Mouse (Mus musculus) embryonic facial prominence, embryonic 14.5 days (tissue): ENCODE results near the gene Actbl2. TPM values are rescaled to one million over a fixed set of nuclear protein-coding genes. Genes with fewer than 3 reads are reported as not detected.

Source experiments
- ATAC-seq: fragments of 200-750 bp; cut with Nextera tagmentation; 2 replicates; pipeline ENCODE4 v1.8.0; 2017; ENCODE audit warnings: low read depth, moderate number of reproducible peaks, moderate TSS enrichment
- DNase-seq: peaks from one replicate; pipeline ENCODE4 v3.0.0-alpha.2; 2015; ENCODE audit warnings: low spot score
- H3K27ac ChIP-seq: fragments of 300-500 bp; sonication (generic); replicated peaks from 2 replicates; pipeline ENCODE4 v1.5.1; 2014; ENCODE audit warnings: low read depth, mild to moderate bottlenecking, low read length, moderate library complexity
- H3K27me3 ChIP-seq: fragments of 300-500 bp; sonication (generic); replicated peaks from 2 replicates; pipeline ENCODE4 v1.6.1; 2014; ENCODE audit warnings: low read length; ENCODE audit not compliant: control insufficient read depth, insufficient read depth
- H3K36me3 ChIP-seq: fragments of 300-500 bp; sonication (generic); 2 replicates; pipeline ENCODE4 v1.6.1; 2014; ENCODE audit warnings: low read length, mixed read lengths; ENCODE audit not compliant: control insufficient read depth, insufficient read depth
- H3K4me1 ChIP-seq: fragments of 300-500 bp; sonication (generic); 2 replicates; pipeline ENCODE4 v1.6.1; 2014; ENCODE audit warnings: antibody characterized with exemption, low read length; ENCODE audit not compliant: control insufficient read depth, insufficient read depth
- H3K4me2 ChIP-seq: fragments of 300-500 bp; sonication (generic); 2 replicates; pipeline ENCODE4 v1.6.1; 2014; ENCODE audit warnings: low read depth, mild to moderate bottlenecking, low read length, moderate library complexity, mixed read lengths
- H3K4me3 ChIP-seq: fragments of 300-500 bp; sonication (generic); 2 replicates; pipeline ENCODE4 v1.5.1; 2014; ENCODE audit warnings: low read depth, mild to moderate bottlenecking, low read length
- H3K9ac ChIP-seq: fragments of 300-500 bp; sonication (generic); 2 replicates; pipeline ENCODE4 v1.6.1; 2014; ENCODE audit warnings: low read depth, mild to moderate bottlenecking, low read length, moderate library complexity, mixed read lengths
- H3K9me3 ChIP-seq: fragments of 300-500 bp; sonication (generic); 2 replicates; pipeline ENCODE4 v1.6.1; 2016; ENCODE audit warnings: low read length; ENCODE audit not compliant: control insufficient read depth
- WGBS: fragments of 180-500 bp; shearing (Covaris S2); extraction: QIAGEN DNeasy Blood & Tissue Kit; methylation state at CpG from one replicate; pipeline ENCODE4 v1.1.7; 2014; 5-methylcytosine and 5-hydroxymethylcytosine counted together
- polyA plus RNA-seq: library from polyadenylated mRNA; unstranded; fragments of >200 nt; fragmentation: Nextera tagmentation; extraction: Ambion mirVana; gene quantifications from 2 replicates; pipeline ENCODE4 v1.2.1, GENCODE M21; 2014

Gene Actbl2
- 0.12 TPM in 1 of 2 replicates, not detected in the other for polyA plus RNA-seq

GRCm38 (mm10) chr13:111254713-111255112 lies at the start of gene Actbl2:
TSS of gene Actbl2 (plus strand) at chr13:111255013.
- Histone ChIP-seq H3K27me3 (no peaks in the 10 kb centered on the region), H3K9ac (no peak within 1 kb of the TSS), H3K4me1 (peaks cover 3% of the 10 kb centered on the region; the same call in 1 of the 2 replicates), H3K4me2 (no peak within 1 kb of the TSS), H3K9me3 (no peaks in the 10 kb centered on the region), H3K36me3 (no peaks in the 10 kb centered on the region), H3K27ac (no peak within 1 kb of the TSS), H3K4me3 (no peak within 1 kb of the TSS)
- no peak for ATAC-seq
- WGBS: 89% methylated on average over 5 of the region's 5 CpGs
- no peak for DNase-seq

DNA sequence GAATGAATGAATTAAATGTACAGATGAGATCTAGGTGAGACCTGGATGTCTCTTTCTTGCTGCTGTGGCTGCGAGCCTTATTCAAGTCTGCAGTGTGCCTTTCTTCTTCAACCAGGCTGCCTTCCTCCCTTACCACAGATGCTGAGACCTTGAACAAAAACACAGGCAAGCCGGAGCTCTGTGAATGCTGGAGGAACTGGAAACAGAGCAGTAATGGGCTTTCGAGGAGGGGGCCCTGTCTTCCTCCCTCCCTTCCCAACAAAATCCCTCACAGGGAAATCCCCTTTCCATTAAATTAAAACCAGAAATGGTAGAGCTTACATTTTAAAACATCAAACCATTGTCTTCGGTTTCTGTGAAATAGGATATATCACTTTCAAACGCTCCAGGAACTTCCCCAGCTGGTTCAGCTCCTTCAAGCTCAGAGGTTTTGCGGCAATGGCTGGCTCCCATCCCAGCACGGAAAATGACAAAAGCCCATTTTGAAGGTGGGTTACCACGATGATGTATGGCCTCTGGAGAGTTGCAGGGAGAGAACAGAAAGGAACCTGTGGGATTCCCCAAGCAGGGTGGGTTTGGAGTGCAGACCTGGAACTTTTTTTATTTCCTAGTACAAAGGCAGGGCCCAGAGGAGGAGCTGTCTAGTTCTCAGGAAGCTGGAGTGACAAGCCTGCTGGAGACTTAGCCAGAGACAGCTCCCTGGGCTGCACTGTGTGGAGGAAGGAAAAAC lies 44.0 kb upstream of the Actbl2 start:
- DNase-seq: peak; percentile 96
- no peak overlapping the region for H3K9ac ChIP-seq
- 6% methylated on average over 8 of the region's 8 CpGs for WGBS
- H3K4me1 ChIP-seq: peaks cover 21% of the 10 kb centered on the region
- H3K27me3 ChIP-seq: no peaks in the 10 kb centered on the region
- peak; percentile 93 for ATAC-seq
- no peaks in the 10 kb centered on the region for H3K9me3 ChIP-seq
- peak overlapping the region; percentile 90 for H3K27ac ChIP-seq
- no peak overlapping the region for H3K4me3 ChIP-seq
- H3K4me2 ChIP-seq: peak overlapping the region; percentile 33
- H3K36me3 ChIP-seq: no peaks in the 10 kb centered on the region

- peak overlapping the region; percentile 56 for H3K27ac ChIP-seq
- WGBS: 12% methylated on average over 5 of the region's 5 CpGs
- H3K4me1 ChIP-seq: peaks cover 11% of the 10 kb centered on the region; the same call in 1 of the 2 replicates
- no peaks in the 10 kb centered on the region for H3K36me3 ChIP-seq
- DNase-seq: peak; percentile 80
- ATAC-seq: peak; percentile 48
- no peaks in the 10 kb centered on the region for H3K27me3 ChIP-seq
- no peak overlapping the region for H3K9ac ChIP-seq
- no peak overlapping the region for H3K4me3 ChIP-seq
- no peaks in the 10 kb centered on the region for H3K9me3 ChIP-seq
- no peak overlapping the region for H3K4me2 ChIP-seq
Observed at GRCm38 (mm10) chr13:111228768-111229167, 26.0 kb upstream of the Actbl2 start.

GRCm38 (mm10) chr13:111229541-111229940 lies 25.3 kb upstream of the Actbl2 start:
- Histone ChIP-seq H3K36me3 (no peaks in the 10 kb centered on the region), H3K27ac (no peak overlapping the region; the same call in 1 of the 2 replicates), H3K9me3 (no peaks in the 10 kb centered on the region), H3K4me2 (no peak overlapping the region), H3K4me3 (no peak overlapping the region), H3K4me1 (peaks cover 12% of the 10 kb centered on the region; the same call in 1 of the 2 replicates), H3K27me3 (no peaks in the 10 kb centered on the region), H3K9ac (no peak overlapping the region)
- 47% methylated on average over 6 of the region's 6 CpGs for WGBS
- ATAC-seq: no peak
- peak; percentile 59 for DNase-seq

GRCm38 (mm10) chr13:111232416-111232815 lies 22.4 kb upstream of the Actbl2 start:
- DNase-seq: peak; percentile 57
- Histone ChIP-seq H3K4me1 (peaks cover 30% of the 10 kb centered on the region), H3K9ac (no peak overlapping the region), H3K27ac (0 out of 2 replicates have a peak overlapping the region, but pooled peaks have one; percentile 1), H3K4me2 (no peak overlapping the region), H3K36me3 (no peaks in the 10 kb centered on the region), H3K27me3 (no peaks in the 10 kb centered on the region), H3K4me3 (no peak overlapping the region), H3K9me3 (no peaks in the 10 kb centered on the region)
- ATAC-seq: no peak
- WGBS: 47% methylated on average over 7 of the region's 7 CpGs

- ATAC-seq: peak; percentile 56
- DNase-seq: peak; percentile 82
- Histone ChIP-seq H3K4me2 (no peak overlapping the region), H3K27me3 (no peaks in the 10 kb centered on the region), H3K4me3 (no peak overlapping the region), H3K4me1 (peaks cover 30% of the 10 kb centered on the region), H3K36me3 (no peaks in the 10 kb centered on the region), H3K9me3 (no peaks in the 10 kb centered on the region), H3K9ac (no peak overlapping the region), H3K27ac (no peak overlapping the region)
- 61% methylated on average over 5 of the region's 5 CpGs for WGBS
Observed at GRCm38 (mm10) chr13:111233356-111233755, 21.5 kb upstream of the Actbl2 start.

GRCm38 (mm10) chr13:111234573-111234972 lies 20.2 kb upstream of the Actbl2 start:
- peak; percentile 11 for DNase-seq
- Histone ChIP-seq H3K27me3 (no peaks in the 10 kb centered on the region), H3K4me2 (no peak overlapping the region), H3K4me1 (peaks cover 24% of the 10 kb centered on the region), H3K4me3 (no peak overlapping the region), H3K9me3 (no peaks in the 10 kb centered on the region), H3K9ac (no peak overlapping the region), H3K36me3 (no peaks in the 10 kb centered on the region), H3K27ac (no peak overlapping the region)
- no peak for ATAC-seq
- WGBS: 48% methylated on average over 3 of the region's 3 CpGs

DNA sequence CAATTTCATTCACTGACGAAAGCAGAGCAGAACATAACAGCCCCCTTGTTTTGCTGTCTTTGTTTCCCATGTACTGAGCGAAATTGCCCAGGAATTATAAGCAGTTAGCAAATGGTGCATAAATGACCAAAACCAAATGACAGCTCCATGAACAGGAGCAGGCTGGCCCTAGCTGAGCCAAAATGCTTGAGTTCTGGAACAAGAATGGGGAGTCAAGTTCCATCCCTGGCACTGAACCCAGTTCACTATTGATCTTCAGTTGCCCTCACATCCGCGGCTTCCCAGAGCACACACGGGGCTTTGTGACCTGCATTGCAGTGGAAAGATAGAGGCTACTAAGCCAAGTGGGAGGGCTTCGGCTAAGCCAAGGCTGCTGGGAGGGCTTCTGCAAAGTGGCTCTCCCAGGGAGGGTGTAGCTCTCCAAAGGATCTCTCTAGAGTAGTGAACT lies 19.1 kb upstream of the Actbl2 start:
- H3K9me3 ChIP-seq: peaks cover 7% of the 10 kb centered on the region; the same call in 1 of the 2 replicates
- ATAC-seq: peak; percentile 60
- H3K36me3 ChIP-seq: no peaks in the 10 kb centered on the region
- peak; percentile 86 for DNase-seq
- no peak overlapping the region for H3K4me2 ChIP-seq
- H3K4me3 ChIP-seq: no peak overlapping the region
- H3K27ac ChIP-seq: peak overlapping the region; percentile 66
- no peak overlapping the region for H3K9ac ChIP-seq
- WGBS: 36% methylated on average over 6 of the region's 6 CpGs
- no peaks in the 10 kb centered on the region for H3K27me3 ChIP-seq
- H3K4me1 ChIP-seq: peaks cover 24% of the 10 kb centered on the region
